Mouse (Mus musculus) cerebellum, adult 11-12 months (tissue): ENCODE measurements around the gene Tmco5.
"Not testable (repeated sequence)": the region's sequence is repeated elsewhere in the genome, so short reads cannot be mapped to it uniquely, and the experiment has no call there.

ENCODE experiments used
- DNase-seq: peaks from one replicate; pipeline ENCODE4 v3.0.0; 2022

Gene Tmco5

DNA sequence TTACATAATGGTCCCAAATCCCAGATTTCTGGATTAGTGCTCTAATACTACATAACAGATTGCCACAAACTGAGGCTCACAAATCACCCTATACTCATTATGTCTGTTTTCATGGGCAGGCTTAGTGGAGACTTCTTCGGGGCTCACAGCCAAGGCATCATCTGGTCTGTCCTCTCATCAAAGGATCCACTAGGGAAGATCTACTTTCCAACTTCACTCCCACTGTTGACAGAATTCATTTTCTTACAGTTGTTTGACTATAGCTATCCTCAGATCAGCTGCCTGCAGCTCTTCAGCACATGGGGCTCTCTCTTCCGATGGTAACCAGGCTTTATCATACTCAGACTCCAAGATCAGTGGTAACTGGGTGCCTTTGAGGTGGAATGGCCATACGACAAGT lies 45.2 kb downstream of the Tmco5 start:
- DNase-seq, result no peak

DNA sequence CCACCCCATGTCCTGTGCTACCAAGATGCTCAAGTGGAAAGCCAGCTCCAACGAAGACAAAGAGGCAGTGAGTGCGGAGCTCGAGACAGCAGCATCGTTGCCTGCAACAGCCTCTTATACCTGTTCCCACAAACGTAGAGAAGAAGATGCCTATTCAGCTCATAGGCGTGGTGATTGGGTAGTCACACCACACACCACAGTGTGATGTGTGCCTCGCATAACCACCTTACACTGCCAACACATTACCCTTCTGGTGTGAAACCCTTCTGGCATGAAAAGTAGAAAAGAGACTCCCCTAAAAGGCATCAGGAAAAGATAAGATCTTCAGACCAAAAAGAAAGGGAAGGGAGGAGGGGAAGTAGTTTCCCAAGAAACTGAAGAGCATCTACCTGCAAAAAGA lies 45.8 kb downstream of the Tmco5 start:
- DNase-seq, result no peak

DNA sequence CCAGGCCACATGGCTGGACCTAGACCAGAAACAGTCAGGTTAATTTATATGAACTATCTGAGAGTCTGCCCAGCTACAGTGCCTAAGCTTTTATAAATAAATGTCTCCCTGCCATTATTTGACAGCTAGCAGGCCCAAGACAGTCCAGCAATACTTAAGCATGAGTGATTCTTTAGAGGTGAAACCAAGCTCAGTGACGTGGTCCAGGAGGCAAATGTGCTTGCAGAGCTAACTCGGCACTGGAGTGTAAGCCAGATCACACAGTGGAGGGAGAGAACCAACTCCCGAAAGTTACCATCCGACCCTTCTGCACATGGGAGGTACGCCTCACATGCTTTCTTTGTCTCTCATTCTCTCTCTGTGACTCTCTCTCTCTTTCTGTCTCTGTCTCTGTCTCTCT lies 46.7 kb downstream of the Tmco5 start:
- DNase-seq, result no peak

- DNase-seq, result no peak
Measured at GRCm38 (mm10) chr2:116932218-116932617, 53.7 kb downstream of the Tmco5 start.

DNA sequence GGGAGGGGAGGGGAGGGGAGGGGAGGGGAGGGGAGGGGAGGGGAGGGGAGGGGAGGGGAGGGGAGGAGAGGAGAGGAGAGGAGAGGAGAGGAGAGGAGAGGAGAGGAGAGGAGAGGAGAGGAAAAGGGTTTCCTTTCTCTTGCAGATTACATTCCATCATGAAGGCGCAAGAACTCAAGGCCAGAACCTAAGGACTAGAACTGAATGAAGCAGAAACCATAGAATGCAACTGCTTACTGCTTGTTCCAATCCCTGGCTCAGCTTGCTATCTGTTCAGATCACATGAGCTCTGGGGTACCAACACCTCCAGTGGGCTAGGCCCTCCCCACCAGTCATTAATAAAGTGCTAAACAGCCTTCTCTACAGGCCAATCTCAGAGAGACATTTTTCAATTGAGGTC lies 55.7 kb downstream of the Tmco5 start:
- not testable (repeated sequence) for DNase-seq

- DNase-seq, result no peak
Measured at GRCm38 (mm10) chr2:116934776-116935175, 56.3 kb downstream of the Tmco5 start.

DNA sequence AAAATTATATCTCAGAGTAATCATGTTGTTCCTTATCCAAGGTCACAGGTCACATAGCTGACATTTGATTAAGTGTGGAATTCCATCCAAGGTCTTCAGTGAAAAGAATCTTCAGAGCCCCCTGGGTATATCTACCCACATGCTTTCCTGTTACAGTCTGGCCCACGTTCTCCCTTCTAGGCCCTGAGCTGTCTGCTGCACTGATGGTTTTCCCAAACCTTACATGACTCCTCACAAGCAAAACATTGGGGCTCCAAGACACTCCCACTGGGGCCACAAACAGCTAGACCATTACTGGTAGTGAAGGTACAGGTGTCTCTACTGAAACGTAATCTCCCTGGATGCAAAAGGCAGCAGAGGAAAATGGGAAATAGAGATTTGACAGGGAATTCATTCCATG lies 57.9 kb downstream of the Tmco5 start:
- DNase-seq, result no peak

- no peak for DNase-seq
Measured at GRCm38 (mm10) chr2:116937166-116937565, 58.7 kb downstream of the Tmco5 start.

- DNase-seq, result no peak
Measured at GRCm38 (mm10) chr2:116941816-116942215, 63.3 kb downstream of the Tmco5 start.
